8 mouse cellular contexts compared by ENCODE assay signal in the genomic region with DNA sequence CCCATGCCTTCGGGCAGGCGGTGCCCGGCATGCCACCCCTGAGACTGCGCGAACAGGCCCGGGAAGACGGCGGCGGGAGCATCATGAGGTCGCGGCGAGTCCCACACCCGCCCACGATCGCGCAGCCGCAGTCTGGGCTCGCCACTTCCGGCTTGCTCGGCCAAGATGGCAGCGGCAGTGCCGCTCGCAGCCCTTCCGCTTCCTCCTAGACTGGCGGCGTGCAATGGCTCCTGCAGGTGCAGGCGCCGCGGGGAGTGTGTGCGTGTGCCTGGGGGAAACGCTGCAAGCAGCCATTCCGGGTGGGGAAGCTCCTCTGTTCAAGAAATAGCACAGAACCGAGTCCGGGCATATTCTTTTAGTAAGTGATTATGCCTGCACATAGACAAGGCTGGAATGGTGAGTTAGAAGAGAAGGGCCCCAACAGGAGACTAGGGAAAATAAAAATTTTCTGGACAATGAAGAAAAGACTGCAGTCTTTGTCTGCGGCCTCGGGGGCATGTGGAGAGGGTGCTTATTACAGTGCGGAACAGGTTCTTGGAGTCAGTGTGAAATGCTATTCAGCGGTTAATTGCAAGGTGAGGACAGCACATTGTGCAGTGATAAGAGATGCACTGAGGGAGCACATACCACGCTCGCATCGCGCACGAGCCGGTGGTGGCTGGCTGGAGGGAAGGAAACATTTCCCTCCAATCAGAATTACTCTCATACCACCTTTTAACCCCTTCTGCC.
DNase-seq lines count a peak whose midpoint lies in the region; ATAC-seq lines count a peak whose summit lies in the region.

No protein-coding gene starts in this region.

- peak; percentile 96 for ATAC-seq in intestine, embryonic 15.5 days
- peak; percentile 91 for ATAC-seq in megakaryocyte-erythroid progenitor cell, adult 5-6 weeks (replicated peaks; ENCODE audit: low FRiP score, low TSS enrichment, poor library complexity, severe bottlenecking)

- WGBS in intestine, embryonic 15.5 days, result 1% methylated on average over 44 of the region's 44 CpGs

- peak overlapping the region; percentile 83 for H3K9ac ChIP-seq in intestine, embryonic 15.5 days

- intact Hi-C loops in gastrocnemius, postnatal 36 days (cut with DNase I), result loop anchor here (5.0 kb wide), 1 partner anchor 86 kb away; no protein-coding TSS in a partner anchor
- intact Hi-C loops in left cerebral cortex, postnatal 14 days (cut with DNase I), result loop anchor here (5.0 kb wide), 2 partner anchors 86 to 126 kb away; no protein-coding TSS in a partner anchor

- peak overlapping the region; percentile 66 for H3K4me2 ChIP-seq in intestine, embryonic 15.5 days (replicated peaks)

- H3K4me1 ChIP-seq in intestine, embryonic 15.5 days (replicated peaks), result peaks cover 6% of the 10 kb centered on the region

- no peaks in the 10 kb centered on the region for H3K36me3 ChIP-seq in intestine, embryonic 15.5 days

- peak overlapping the region; percentile 94 for H3K27ac ChIP-seq in intestine, embryonic 15.5 days

- no peaks in the 10 kb centered on the region for H3K9me3 ChIP-seq in intestine, embryonic 15.5 days

- H3K4me3 ChIP-seq in intestine, embryonic 15.5 days (replicated peaks), result peak overlapping the region; percentile 72

- peak; percentile 94 for DNase-seq in adrenal gland, adult 2 months
- peak; percentile 79 for DNase-seq in embryo, embryonic 11.5 days (ENCODE audit: low read depth, low spot score)
- DNase-seq in gastrocnemius, postnatal 36 days, result peak; percentile 87 to 88
- DNase-seq in left cerebral cortex, postnatal 14 days (ENCODE audit: low spot score in 2 of 2), result peak; percentile 92 to 93
- DNase-seq in right cerebral cortex, postnatal 14 days, result peak; percentile 93
- peak; percentile 95 for DNase-seq in urinary bladder, postnatal 25 days (ENCODE audit: low spot score)

- H3K27me3 ChIP-seq in intestine, embryonic 15.5 days (replicated peaks), result no peaks in the 10 kb centered on the region

Comparison
In these comparisons a context has a peak if more than half of its experiments do, and no peak if none do; other contexts are left out.
1. Peak in every context shown above with its lines: DNase-seq, ATAC-seq, H3K4me3 ChIP-seq and H3K27ac ChIP-seq.